Mouse (Mus musculus) cortical plate, adult 2 months (tissue): ENCODE data around the gene Cldn18.

ENCODE experiments used
- CTCF ChIP-seq: fragments of 200-500 bp; IDR thresholded peaks from 2 replicates; pipeline ENCODE4 v1.5.1; 2011; ENCODE audit warnings: mild to moderate bottlenecking, control low read depth, low read length; ENCODE audit not compliant: insufficient read depth; ENCODE audit errors: extremely low read depth
- POLR2A ChIP-seq: fragments of 200-500 bp; IDR thresholded peaks from 2 replicates; pipeline ENCODE4 v1.6.1; 2011; ENCODE audit warnings: mild to moderate bottlenecking, low read length, control low read depth; ENCODE audit not compliant: insufficient read depth; ENCODE audit errors: extremely low read depth

DNA sequence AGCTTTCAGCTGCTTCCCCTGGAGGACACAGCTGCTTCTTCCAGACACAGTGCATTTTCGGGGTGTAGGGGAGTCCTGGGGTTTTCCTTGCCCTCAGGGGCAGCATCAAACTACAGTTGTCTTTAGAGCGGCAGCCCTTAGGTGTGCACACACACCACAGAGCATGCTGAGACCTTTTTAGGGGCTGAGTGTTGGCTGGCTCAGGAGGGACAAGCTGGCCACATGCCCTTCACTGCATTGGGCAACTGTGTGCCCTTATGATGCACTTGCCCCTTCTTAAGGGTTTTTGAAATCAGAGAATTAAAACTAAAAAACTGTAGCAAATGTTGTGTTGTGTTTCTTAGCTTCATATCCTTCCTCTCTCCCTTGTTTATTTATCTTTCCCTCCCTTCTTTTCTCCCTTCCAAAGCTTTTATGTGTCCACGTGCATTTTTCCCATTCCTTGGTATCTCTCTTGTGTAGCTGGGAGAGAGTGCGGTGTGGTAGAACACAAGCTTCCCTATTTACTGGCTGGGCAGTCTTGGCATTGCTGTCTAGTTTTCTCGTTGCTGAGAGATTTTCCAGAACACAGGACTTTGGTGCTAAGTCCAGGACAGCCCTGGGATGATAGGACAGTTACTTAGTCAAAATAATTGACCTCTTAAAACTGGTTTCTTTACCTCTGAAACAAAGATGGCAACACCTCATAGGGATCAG is 31.4 kb downstream of the Cldn18 start:
- TF ChIP-seq CTCF: no peak
- no peak for TF ChIP-seq POLR2A
